Mouse (Mus musculus) left cerebral cortex, postnatal 25 days (tissue): Measurements from ENCODE around the gene Rbm33. TPM values are rescaled to one million over a fixed set of nuclear protein-coding genes. Genes with fewer than 3 reads are reported as not detected.

Experiments used
- DNase-seq, 2 experiments: peaks; one replicate each; pipeline ENCODE4 v3.0.0; 2022; ENCODE audit warnings: low spot score in 2 of 2, mixed read lengths in 1 of 2
- intact Hi-C: fragments of 180-260 bp; cut with DNase I; formaldehyde crosslinking; loops from one replicate; pipeline ENCODE4 v1.15.1; 2025
- total RNA-seq, 2 experiments: library from RNA; stranded (reverse); gene quantifications; 2 replicates each; pipeline ENCODE4 v1.2.3; 2021

Gene Rbm33
- total RNA-seq, 2 experiments from 2014 or later: 63.8 to 70.7 TPM

DNA sequence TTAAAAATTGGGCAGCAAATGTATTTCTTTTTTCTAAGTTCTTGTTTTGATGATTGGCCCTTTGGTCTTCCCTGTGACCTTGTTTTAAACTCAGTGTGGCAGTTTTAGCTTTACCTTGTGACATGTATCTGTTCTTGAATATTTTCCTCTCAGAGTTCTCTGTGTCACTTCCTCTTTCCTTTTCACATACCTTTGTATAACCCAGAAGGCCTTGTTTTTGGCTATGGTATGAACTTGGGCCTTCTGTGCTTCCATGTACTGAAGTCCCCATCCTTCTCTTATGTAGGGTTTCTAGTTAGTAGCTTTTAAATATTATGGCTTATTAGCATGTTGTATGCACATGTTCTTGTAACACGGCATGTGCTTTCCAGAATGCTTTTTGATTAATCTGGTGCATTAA is 4.8 kb downstream of the Rbm33 start:
- intact Hi-C loops: no loop called here
- DNase-seq: no peak

GRCm38 (mm10) chr5:28322189-28322588 is 5.3 kb downstream of the Rbm33 start:
- no peak for DNase-seq
- intact Hi-C loops: no loop called here

DNA sequence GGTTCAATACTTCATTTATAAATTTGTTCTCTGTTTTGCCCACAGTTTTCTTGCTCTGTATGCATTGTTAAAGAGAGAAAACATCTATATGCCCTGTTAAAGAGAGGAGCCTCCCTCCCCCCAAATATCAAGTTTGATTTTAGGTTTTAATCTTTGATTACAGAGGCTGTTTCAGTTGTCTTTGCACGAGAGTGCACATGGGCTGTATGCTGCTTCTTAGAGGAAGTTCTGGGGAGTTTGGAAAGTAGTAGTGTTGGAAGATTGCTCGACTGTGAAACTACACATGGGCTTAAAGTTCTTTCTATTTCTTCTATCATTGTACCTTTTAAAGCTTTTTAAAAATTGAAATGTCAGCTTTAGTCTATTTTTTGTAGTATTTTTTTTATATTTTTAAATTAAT is 6.9 kb downstream of the Rbm33 start:
- no peak for DNase-seq
- intact Hi-C loops: no loop called here

DNA sequence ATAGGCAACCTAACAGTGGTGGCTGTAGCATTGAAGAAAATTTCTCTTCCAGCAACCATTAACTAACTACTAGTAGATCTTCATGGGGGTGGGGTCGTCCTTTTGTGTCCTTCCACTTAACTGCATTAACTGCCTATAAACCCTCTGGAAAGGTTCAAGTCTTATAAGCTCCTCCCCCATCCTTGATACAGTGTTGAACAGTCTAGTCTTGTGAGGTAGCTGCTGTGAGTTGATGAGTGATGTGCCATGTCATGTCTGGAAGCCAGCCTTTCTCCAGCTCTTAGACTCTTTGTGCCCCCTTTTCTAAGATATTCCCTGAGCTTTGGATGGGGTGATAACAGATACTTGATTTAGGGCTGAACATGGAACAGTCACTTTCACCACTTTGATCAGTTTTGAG is 7.5 kb downstream of the Rbm33 start:
- no peak for DNase-seq
- intact Hi-C loops: no loop called here

GRCm38 (mm10) chr5:28329024-28329806 is 12.3 kb downstream of the Rbm33 start:
- intact Hi-C loops: no loop called here
- DNase-seq: peak in 1 of 2 experiments; percentile 12

DNA sequence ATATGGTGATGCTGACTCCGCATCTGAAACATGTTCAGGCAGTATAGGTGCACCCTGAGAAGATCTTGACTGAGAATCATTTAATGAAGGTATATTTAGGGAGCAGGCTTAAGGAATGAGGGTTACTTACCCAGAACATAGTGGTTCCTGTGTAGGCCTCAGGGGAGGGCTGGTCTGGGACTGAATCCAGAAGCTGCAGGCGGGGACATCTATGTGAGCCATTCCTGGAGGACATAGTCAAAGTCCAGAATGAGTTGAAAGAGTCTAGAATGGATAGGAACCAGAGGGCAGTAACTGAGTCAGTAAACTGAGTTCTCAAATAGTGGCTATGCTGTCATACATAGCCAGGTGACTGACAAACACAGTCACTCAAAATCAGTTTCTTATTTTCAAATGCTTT is 16.8 kb downstream of the Rbm33 start:
- DNase-seq: no peak
- intact Hi-C loops: no loop called here

GRCm38 (mm10) chr5:28351857-28352513 is 35.1 kb downstream of the Rbm33 start:
- DNase-seq: peak in 1 of 2 experiments; percentile 19

DNA sequence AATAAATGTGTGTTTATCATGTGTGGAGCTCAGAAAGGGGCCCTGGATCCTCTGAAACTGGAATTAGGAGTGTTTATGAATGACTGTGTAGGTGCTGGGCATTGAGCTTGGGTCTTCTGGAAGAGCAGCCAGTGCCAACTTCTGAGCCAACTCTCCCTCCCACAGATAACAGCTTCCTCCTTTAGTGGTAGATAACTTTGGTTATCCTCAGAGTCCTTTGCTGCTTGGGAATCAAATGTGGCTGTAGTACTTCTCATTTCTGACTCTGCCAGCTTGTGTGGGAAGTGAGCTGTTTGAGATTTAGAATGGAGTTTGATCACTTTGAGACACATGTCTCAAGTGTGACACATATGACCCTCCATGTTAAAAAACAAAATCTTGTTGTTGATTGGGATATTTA is 38.7 kb downstream of the Rbm33 start:
- intact Hi-C loops: no loop called here
- DNase-seq: peak in 1 of 2 experiments; percentile 19

More at GRCm38 (mm10) chr5:28351857-28352513, 35.1 kb downstream of the Rbm33 start:
- intact Hi-C loops: no loop called here

- no peak for DNase-seq
- intact Hi-C loops: no loop called here
Observed at GRCm38 (mm10) chr5:28360745-28361144, 43.8 kb downstream of the Rbm33 start.

DNA sequence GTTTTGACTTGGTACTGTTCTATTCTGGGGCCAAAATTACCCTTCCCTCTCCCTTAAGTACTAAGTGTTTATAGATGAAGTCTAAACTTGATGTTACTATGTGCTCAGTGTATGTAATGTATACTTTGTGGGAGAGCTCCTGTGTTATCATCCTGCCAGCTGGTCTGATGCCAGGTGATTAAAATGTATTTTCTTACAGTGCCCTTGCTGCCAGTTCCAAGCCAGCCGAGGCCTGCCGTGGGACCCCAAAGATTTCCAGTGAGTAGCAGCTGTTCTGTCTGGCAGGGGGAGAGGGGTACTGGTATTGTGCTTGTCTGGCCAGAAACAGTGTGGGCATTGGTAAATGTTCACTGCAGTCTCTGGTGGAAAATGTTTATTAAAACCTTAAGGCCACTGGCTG is 51.1 kb downstream of the Rbm33 start:
- intact Hi-C loops: no loop called here
- no peak for DNase-seq

GRCm38 (mm10) chr5:28370836-28371235 is 53.9 kb downstream of the Rbm33 start:
- intact Hi-C loops: no loop called here

DNA sequence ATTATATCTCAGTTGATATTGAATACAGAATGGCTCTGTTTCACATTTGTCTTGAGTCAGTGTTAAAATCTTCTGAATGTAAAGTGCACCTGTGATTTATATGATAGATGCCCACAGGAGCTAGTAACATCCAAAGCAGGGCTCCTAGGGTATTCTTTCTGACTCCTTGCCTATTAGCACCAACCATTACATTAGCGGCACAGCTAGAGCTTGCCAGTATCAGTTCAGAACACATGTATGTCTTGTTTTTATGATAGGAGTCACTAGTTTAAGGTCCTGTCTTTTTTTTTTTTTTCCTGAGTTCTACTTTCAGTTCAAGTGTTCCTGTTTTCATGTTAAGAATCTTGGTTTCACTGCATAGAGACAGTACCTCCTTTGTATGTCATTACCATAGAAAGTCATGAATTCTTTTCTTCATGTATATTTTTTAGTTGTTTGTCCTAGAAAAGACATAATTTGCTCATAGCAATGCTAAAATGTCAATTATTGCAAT is 55.3 kb downstream of the Rbm33 start:
- intact Hi-C loops: no loop called here
- DNase-seq: no peak

More at GRCm38 (mm10) chr5:28370836-28371235, 53.9 kb downstream of the Rbm33 start:
- no peak for DNase-seq

- no peak for DNase-seq
- intact Hi-C loops: no loop called here
Observed at GRCm38 (mm10) chr5:28373498-28374427, 56.8 kb downstream of the Rbm33 start.

DNA sequence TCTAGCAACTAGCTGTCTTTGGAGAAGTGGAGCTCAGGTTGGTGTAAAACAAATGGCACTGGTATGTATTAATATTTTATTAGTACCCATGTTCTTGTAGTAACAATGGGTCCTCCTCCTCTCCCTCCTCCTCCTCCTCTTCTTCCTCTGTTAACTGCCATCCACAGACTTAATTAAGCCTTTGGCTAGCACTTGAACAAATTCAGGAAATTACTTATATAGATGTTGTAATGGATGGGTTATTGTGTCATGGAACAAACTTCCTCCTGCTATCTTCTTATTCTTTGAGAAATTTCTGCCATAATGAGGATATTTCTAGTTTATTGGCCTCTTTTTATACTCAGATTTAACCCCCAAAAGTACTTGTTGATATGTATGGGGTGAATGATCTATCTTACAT is 60.4 kb downstream of the Rbm33 start:
- DNase-seq: no peak

DNA sequence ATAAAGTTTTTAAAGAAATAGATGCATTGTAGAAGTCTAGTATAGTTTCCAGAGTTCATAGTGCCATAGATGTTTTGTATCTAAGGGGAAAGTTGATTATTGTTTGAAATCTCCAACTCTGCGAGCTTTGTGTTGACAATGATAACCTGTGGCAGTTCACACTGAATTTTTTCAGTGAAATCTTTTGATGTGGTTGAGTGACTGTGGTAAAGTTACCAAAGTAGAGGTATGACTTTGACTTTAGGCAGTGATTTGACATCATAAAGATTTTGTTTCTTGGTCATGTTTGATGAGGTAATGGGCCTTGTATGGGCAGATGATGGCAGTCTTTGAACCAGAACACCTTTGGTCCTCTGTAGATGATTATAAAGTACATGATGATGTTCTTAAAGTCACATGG is 65.4 kb downstream of the Rbm33 start:
- intact Hi-C loops: loop anchor here (10.0 kb wide), 1 partner anchor 307 kb away; the partner anchor contains the start of gene Insig1
- no peak for DNase-seq

More for the DNA sequence above, 60.4 kb downstream of the Rbm33 start:
- intact Hi-C loops: no loop called here

DNA sequence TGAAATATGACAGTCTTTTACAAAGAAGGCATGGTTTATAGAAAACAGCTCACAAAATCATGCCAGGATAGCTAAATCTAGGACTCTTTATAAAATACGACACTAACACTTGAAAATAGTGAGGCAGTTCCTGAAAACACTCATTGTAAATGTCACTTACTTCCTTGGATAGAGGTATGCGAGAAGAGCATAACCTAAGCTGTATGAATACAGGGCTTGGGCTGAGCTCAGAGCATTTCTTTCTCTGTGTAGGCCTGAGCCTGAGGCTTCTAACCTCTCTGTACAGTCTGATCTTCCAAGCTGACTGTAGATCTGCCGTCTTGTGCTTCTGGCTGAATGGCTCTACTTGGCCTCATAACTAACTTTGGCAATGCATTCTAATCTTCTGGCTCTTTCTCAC is 69.9 kb downstream of the Rbm33 start:
- intact Hi-C loops: loop anchor here (10.0 kb wide), 1 partner anchor 312 kb away; the partner anchor contains the start of gene Insig1

GRCm38 (mm10) chr5:28387531-28388179 is 70.7 kb downstream of the Rbm33 start:
- intact Hi-C loops: loop anchor here (1.0 to 10.0 kb wide), 2 partner anchors 94 to 313 kb away; partner anchors contain the start of gene Insig1
- DNase-seq: peak; percentile 23 to 50

More for the DNA sequence above, 69.9 kb downstream of the Rbm33 start:
- DNase-seq: peak in 1 of 2 experiments; percentile 29

DNA sequence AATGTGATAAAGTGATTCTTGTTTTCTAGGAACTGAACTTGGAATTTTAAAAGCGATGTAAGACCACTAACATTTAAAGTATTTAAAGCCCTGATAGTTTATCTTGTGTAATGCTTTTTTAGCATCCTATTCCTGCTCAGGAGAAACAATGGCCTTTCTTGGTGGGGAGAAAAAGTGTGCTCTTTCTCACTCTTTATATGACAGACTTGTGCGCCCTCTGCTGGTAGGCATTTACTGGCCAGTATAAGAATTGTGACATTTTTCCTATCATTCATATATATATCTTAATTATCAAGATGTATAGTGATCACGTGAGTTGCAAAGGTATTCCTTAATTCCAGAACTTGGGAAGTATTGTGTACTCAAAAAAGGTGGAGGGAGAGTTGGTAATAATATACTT is 71.3 kb downstream of the Rbm33 start:
- DNase-seq: peak; percentile 52 to 59
- intact Hi-C loops: loop anchor here (1.0 to 10.0 kb wide), 2 partner anchors 95 to 313 kb away; partner anchors contain the start of gene Insig1

GRCm38 (mm10) chr5:28390189-28390588 is 73.3 kb downstream of the Rbm33 start:
- intact Hi-C loops: no loop called here
- no peak for DNase-seq
